Mouse (Mus musculus): ENCODE results near the gene Klf4. TPM values are rescaled to one million over a fixed set of nuclear protein-coding genes. Genes with fewer than 3 reads are reported as not detected.

Klf4 gene
- 43.4 TPM for polyA plus RNA-seq (2014; fragmentation: Illumina TruSeq; extraction: RNeasy Lipid Tissue Mini Kit (QIAGEN cat#74804); ENCODE audit: low read depth, low replicate concordance)

DNA sequence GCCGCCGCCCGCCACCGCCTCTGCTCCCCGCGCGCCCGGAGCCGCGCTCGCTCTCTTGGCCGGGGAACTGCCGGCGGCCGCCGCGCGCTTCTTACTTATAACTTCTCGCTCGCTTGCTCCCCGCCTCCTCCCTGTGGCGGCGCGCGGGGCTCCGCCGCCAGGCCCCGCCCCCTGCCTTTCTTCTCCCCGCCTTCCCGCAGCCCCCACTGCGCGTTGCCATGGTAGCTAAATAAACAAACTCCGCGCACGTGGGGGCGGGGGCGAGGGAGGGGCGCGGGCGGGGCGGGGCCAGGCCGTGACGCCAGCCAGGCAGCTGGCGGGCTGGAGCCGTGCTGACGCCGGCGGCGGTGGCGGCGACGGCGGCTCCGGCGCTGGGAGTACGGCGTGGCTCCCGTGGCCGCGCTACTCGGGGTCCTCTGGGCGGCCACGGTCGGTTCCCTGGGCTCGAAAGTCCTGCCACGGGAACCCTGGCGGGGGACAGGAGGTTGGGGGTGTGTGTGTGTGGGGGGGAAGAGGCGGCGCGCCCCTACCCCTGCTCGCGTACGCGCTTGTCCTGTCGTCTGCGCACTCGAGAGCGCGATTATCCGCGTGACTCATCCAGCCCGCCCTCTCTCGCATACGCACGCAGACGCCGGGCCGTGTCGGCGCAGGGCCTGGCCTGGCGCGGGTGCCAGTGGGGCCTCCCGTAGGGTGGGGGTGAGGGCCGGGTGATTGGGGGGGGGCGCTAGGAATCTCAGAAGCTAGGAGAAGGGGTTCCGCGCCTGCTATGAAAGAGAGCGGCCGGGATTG lies at the start of gene Klf4:
Gene Klf4 (minus strand): TSS at position 60 of the 789 bp plus-strand sequence.

Other genes starting within 250 kb of the Klf4 start
- gene Rad23b, start 182.4 kb downstream of the Klf4 start, polyA plus RNA-seq (2014; fragmentation: Illumina TruSeq; extraction: RNeasy Lipid Tissue Mini Kit (QIAGEN cat#74804); ENCODE audit: low read depth, low replicate concordance): 95.5 TPM